In genomic region chr16:76101773-76102172, GRCm38 (mm10) we compare ENCODE assay signal across 17 mouse cellular contexts.
"Had no signal": no experiment of that assay in that cellular context is flagged by ENCODE, and none has a peak within 500 bp of the region (broad histone marks: within the 10 kb centered on the region; RNA-seq: fewer than 3 reads in every experiment).

No protein-coding gene starts in this region.

- H3K4me2 ChIP-seq: neural tube, embryonic 12.5 days; neural tube, embryonic 13.5 days; neural tube, embryonic 15.5 days; stomach, embryonic 15.5 days had no signal

- H3K9me3 ChIP-seq: neural tube, embryonic 12.5 days; neural tube, embryonic 13.5 days; neural tube, embryonic 15.5 days; stomach, embryonic 15.5 days had no signal

- H3K4me1 ChIP-seq: neural tube, embryonic 12.5 days; neural tube, embryonic 13.5 days; neural tube, embryonic 15.5 days; stomach, embryonic 15.5 days had no signal

- DNase-seq: retina, postnatal 1 day; right cerebral cortex, adult 18-20 months; right cerebral cortex, postnatal 14 days; right cerebral cortex, postnatal 25 days; right cerebral cortex, postnatal 4 days; spleen, adult 18-20 months; thymus, adult 18-20 months; thymus, adult 2 months; thymus, postnatal 14 days; thymus, postnatal 25 days; thymus, postnatal 36 days; thymus, postnatal 4 days had no signal

- H3K27me3 ChIP-seq: neural tube, embryonic 12.5 days; neural tube, embryonic 13.5 days; neural tube, embryonic 15.5 days; stomach, embryonic 15.5 days had no signal

- H3K36me3 ChIP-seq: neural tube, embryonic 12.5 days; neural tube, embryonic 13.5 days; neural tube, embryonic 15.5 days; stomach, embryonic 15.5 days had no signal

- H3K9ac ChIP-seq: neural tube, embryonic 12.5 days; neural tube, embryonic 13.5 days; neural tube, embryonic 15.5 days; stomach, embryonic 15.5 days had no signal

- H3K27ac ChIP-seq: neural tube, embryonic 12.5 days; neural tube, embryonic 13.5 days; neural tube, embryonic 15.5 days; stomach, embryonic 15.5 days; stomach, postnatal 0 days had no signal

- H3K4me3 ChIP-seq: neural tube, embryonic 12.5 days; neural tube, embryonic 13.5 days; neural tube, embryonic 15.5 days; stomach, embryonic 15.5 days had no signal
